Mouse (Mus musculus): ENCODE results near the gene Slc7a7. TPM values are rescaled to one million over a fixed set of nuclear protein-coding genes. Genes with fewer than 3 reads are reported as not detected.
A peak's percentile ranks its signal among the peaks of the same experiment; 100 is the strongest.

Gene Slc7a7
- polyA plus RNA-seq (2015; fragmentation: Nextera tagmentation; extraction: Ambion mirVana): 19.0 and 23.0 TPM in 2 replicates

GRCm38 (mm10) chr14:54417623-54418081 is at the start of gene Slc7a7:
TSS of gene Slc7a7 (minus strand) at chr14:54417780.
- 14% methylated on average over 19 of the region's 19 CpGs for WGBS
- H3K4me1 ChIP-seq (ENCODE audit: control insufficient read depth, insufficient read depth, low read length): peaks cover 28% of the 10 kb centered on the region
- H3K27ac ChIP-seq (ENCODE audit: low read length): no peak within 1 kb of the TSS
- peak within 1 kb of the TSS; percentile 51 for H3K9ac ChIP-seq (ENCODE audit: low read length)
- no peak for ATAC-seq (ENCODE audit: insufficient read depth, low FRiP score)
- no peaks in the 10 kb centered on the region for H3K27me3 ChIP-seq (ENCODE audit: control insufficient read depth, insufficient read depth, low read length)
- peak within 1 kb of the TSS; percentile 34; the same call in 1 of the 2 replicates for H3K4me2 ChIP-seq (ENCODE audit: low read depth, low read length)
- no peaks in the 10 kb centered on the region for H3K9me3 ChIP-seq (replicated peaks; ENCODE audit: control insufficient read depth, low read length)
- no peaks in the 10 kb centered on the region for H3K36me3 ChIP-seq (ENCODE audit: control insufficient read depth, insufficient read depth, low read length)
- 0 out of 2 replicates have a peak within 1 kb of the TSS, but pooled peaks have one; percentile 8 for H3K4me3 ChIP-seq (replicated peaks; ENCODE audit: low read length)

GRCm38 (mm10) chr14:54464293-54465005 is 46.9 kb upstream of the Slc7a7 start:
- peak; percentile 77 for ATAC-seq (ENCODE audit: insufficient read depth, low FRiP score)
- no peaks in the 10 kb centered on the region for H3K27me3 ChIP-seq (ENCODE audit: control insufficient read depth, insufficient read depth, low read length)
- peak overlapping the region; percentile 87 for H3K9ac ChIP-seq (ENCODE audit: low read length)
- peak overlapping the region; percentile 85 for H3K27ac ChIP-seq (ENCODE audit: low read length)
- H3K4me3 ChIP-seq (replicated peaks; ENCODE audit: low read length): peak overlapping the region; percentile 80
- H3K36me3 ChIP-seq (ENCODE audit: control insufficient read depth, insufficient read depth, low read length): peaks cover 5% of the 10 kb centered on the region
- H3K4me2 ChIP-seq (ENCODE audit: low read depth, low read length): peak overlapping the region; percentile 58
- under 1% methylated on average over 57 of the region's 57 CpGs for WGBS
- H3K4me1 ChIP-seq (ENCODE audit: control insufficient read depth, insufficient read depth, low read length): 0 out of 2 replicates have a peak, but pooled peaks cover 8% of the 10 kb centered on the region
- H3K9me3 ChIP-seq (replicated peaks; ENCODE audit: control insufficient read depth, low read length): no peaks in the 10 kb centered on the region

- ATAC-seq (ENCODE audit: insufficient read depth, low FRiP score): peak; percentile 91
- Histone ChIP-seq H3K27ac (ENCODE audit: low read length) (peak within 1 kb of the TSS; percentile 85), H3K4me2 (ENCODE audit: low read depth, low read length) (peak within 1 kb of the TSS; percentile 58), H3K9ac (ENCODE audit: low read length) (peak within 1 kb of the TSS; percentile 87), H3K9me3 (replicated peaks; ENCODE audit: control insufficient read depth, low read length) (no peaks in the 10 kb centered on the region), H3K4me1 (ENCODE audit: control insufficient read depth, insufficient read depth, low read length) (0 out of 2 replicates have a peak, but pooled peaks cover 8% of the 10 kb centered on the region), H3K36me3 (ENCODE audit: control insufficient read depth, insufficient read depth, low read length) (peaks cover 4% of the 10 kb centered on the region), H3K27me3 (ENCODE audit: control insufficient read depth, insufficient read depth, low read length) (no peaks in the 10 kb centered on the region), H3K4me3 (replicated peaks; ENCODE audit: low read length) (peak within 1 kb of the TSS; percentile 80)
- under 1% methylated on average over 35 of the region's 35 CpGs for WGBS
Measured at GRCm38 (mm10) chr14:54463959-54464292, 46.3 kb upstream of the Slc7a7 start, which contains the start of gene Lrp10. TSS of gene Lrp10 (plus strand) at chr14:54464137.

- 11% methylated on average over 12 of the region's 12 CpGs for WGBS
- no peaks in the 10 kb centered on the region for H3K9me3 ChIP-seq (replicated peaks; ENCODE audit: control insufficient read depth, low read length)
- no peaks in the 10 kb centered on the region for H3K27me3 ChIP-seq (ENCODE audit: control insufficient read depth, insufficient read depth, low read length)
- peak overlapping the region; percentile 58 for H3K4me2 ChIP-seq (ENCODE audit: low read depth, low read length)
- peak overlapping the region; percentile 80 for H3K4me3 ChIP-seq (replicated peaks; ENCODE audit: low read length)
- H3K27ac ChIP-seq (ENCODE audit: low read length): peak overlapping the region; percentile 71
- H3K4me1 ChIP-seq (ENCODE audit: control insufficient read depth, insufficient read depth, low read length): 0 out of 2 replicates have a peak, but pooled peaks cover 8% of the 10 kb centered on the region
- H3K36me3 ChIP-seq (ENCODE audit: control insufficient read depth, insufficient read depth, low read length): no peaks in the 10 kb centered on the region; the same call in 1 of the 2 replicates
- peak overlapping the region; percentile 87 for H3K9ac ChIP-seq (ENCODE audit: low read length)
- peak; percentile 12; the same call in 1 of the 2 replicates for ATAC-seq (ENCODE audit: insufficient read depth, low FRiP score)
Measured at GRCm38 (mm10) chr14:54463108-54463958, 45.8 kb upstream of the Slc7a7 start.

GRCm38 (mm10) chr14:54462146-54462545 is 44.6 kb upstream of the Slc7a7 start:
- Histone ChIP-seq H3K4me1 (ENCODE audit: control insufficient read depth, insufficient read depth, low read length) (0 out of 2 replicates have a peak, but pooled peaks cover 8% of the 10 kb centered on the region), H3K27me3 (ENCODE audit: control insufficient read depth, insufficient read depth, low read length) (no peaks in the 10 kb centered on the region), H3K36me3 (ENCODE audit: control insufficient read depth, insufficient read depth, low read length) (no peaks in the 10 kb centered on the region), H3K9me3 (replicated peaks; ENCODE audit: control insufficient read depth, low read length) (no peaks in the 10 kb centered on the region), H3K4me2 (ENCODE audit: low read depth, low read length) (no peak overlapping the region), H3K27ac (ENCODE audit: low read length) (no peak overlapping the region), H3K9ac (ENCODE audit: low read length) (no peak overlapping the region), H3K4me3 (replicated peaks; ENCODE audit: low read length) (no peak overlapping the region)
- 66% methylated on average over 4 of the region's 4 CpGs for WGBS
- ATAC-seq (ENCODE audit: insufficient read depth, low FRiP score): no peak

- no peak overlapping the region for H3K4me3 ChIP-seq (replicated peaks; ENCODE audit: low read length)
- WGBS: 82% methylated on average over 14 of the region's 14 CpGs
- ATAC-seq (ENCODE audit: insufficient read depth, low FRiP score): no peak
Measured at GRCm38 (mm10) chr14:54457907-54458569, 40.5 kb upstream of the Slc7a7 start.

GRCm38 (mm10) chr14:54454669-54455528 is 37.3 kb upstream of the Slc7a7 start:
- H3K9me3 ChIP-seq (replicated peaks; ENCODE audit: control insufficient read depth, low read length): no peaks in the 10 kb centered on the region
- no peak overlapping the region for H3K9ac ChIP-seq (ENCODE audit: low read length)
- no peaks in the 10 kb centered on the region; the same call in 1 of the 2 replicates for H3K4me1 ChIP-seq (ENCODE audit: control insufficient read depth, insufficient read depth, low read length)
- no peak overlapping the region for H3K4me2 ChIP-seq (ENCODE audit: low read depth, low read length)
- peak; percentile 21; the same call in 1 of the 2 replicates for ATAC-seq (ENCODE audit: insufficient read depth, low FRiP score)
- H3K4me3 ChIP-seq (replicated peaks; ENCODE audit: low read length): no peak overlapping the region
- H3K27ac ChIP-seq (ENCODE audit: low read length): no peak overlapping the region
- 58% methylated on average over 11 of the region's 11 CpGs for WGBS
- H3K36me3 ChIP-seq (ENCODE audit: control insufficient read depth, insufficient read depth, low read length): no peaks in the 10 kb centered on the region
- no peaks in the 10 kb centered on the region for H3K27me3 ChIP-seq (ENCODE audit: control insufficient read depth, insufficient read depth, low read length)

More at GRCm38 (mm10) chr14:54457907-54458569, 40.5 kb upstream of the Slc7a7 start:
- Histone ChIP-seq H3K36me3 (ENCODE audit: control insufficient read depth, insufficient read depth, low read length) (no peaks in the 10 kb centered on the region), H3K9ac (ENCODE audit: low read length) (no peak overlapping the region), H3K27ac (ENCODE audit: low read length) (no peak overlapping the region), H3K4me2 (ENCODE audit: low read depth, low read length) (no peak overlapping the region), H3K4me1 (ENCODE audit: control insufficient read depth, insufficient read depth, low read length) (no peaks in the 10 kb centered on the region; the same call in 1 of the 2 replicates), H3K9me3 (replicated peaks; ENCODE audit: control insufficient read depth, low read length) (no peaks in the 10 kb centered on the region), H3K27me3 (ENCODE audit: control insufficient read depth, insufficient read depth, low read length) (no peaks in the 10 kb centered on the region)

- H3K27ac ChIP-seq (ENCODE audit: low read length): no peak overlapping the region
- no peak for ATAC-seq (ENCODE audit: insufficient read depth, low FRiP score)
- no peaks in the 10 kb centered on the region for H3K9me3 ChIP-seq (replicated peaks; ENCODE audit: control insufficient read depth, low read length)
- no peak overlapping the region for H3K9ac ChIP-seq (ENCODE audit: low read length)
- H3K4me1 ChIP-seq (ENCODE audit: control insufficient read depth, insufficient read depth, low read length): no peaks in the 10 kb centered on the region; the same call in 1 of the 2 replicates
- no peaks in the 10 kb centered on the region for H3K27me3 ChIP-seq (ENCODE audit: control insufficient read depth, insufficient read depth, low read length)
- no peak overlapping the region for H3K4me2 ChIP-seq (ENCODE audit: low read depth, low read length)
- H3K36me3 ChIP-seq (ENCODE audit: control insufficient read depth, insufficient read depth, low read length): no peaks in the 10 kb centered on the region
- no peak overlapping the region for H3K4me3 ChIP-seq (replicated peaks; ENCODE audit: low read length)
- 70% methylated on average over 9 of the region's 9 CpGs for WGBS
Measured at GRCm38 (mm10) chr14:54453566-54453965, 36.0 kb upstream of the Slc7a7 start.

Measured in stomach, embryonic 16.5 days (tissue).